Mouse (Mus musculus) limb, embryonic 14.5 days (tissue): ENCODE data around the gene Rbms3. TPM values are rescaled to one million over a fixed set of nuclear protein-coding genes. Genes with fewer than 3 reads are reported as not detected.
A peak's percentile ranks its signal among the peaks of the same experiment; 100 is the strongest.

Experiments used
- ATAC-seq: fragments of 200-750 bp; cut with Nextera tagmentation; 2 replicates; pipeline ENCODE4 v1.8.0; 2017; ENCODE audit warnings: low read depth, moderate number of reproducible peaks, moderate TSS enrichment; ENCODE audit not compliant: low FRiP score
- DNase-seq: peaks from one replicate; pipeline ENCODE4 v3.0.0-alpha.2; 2015; ENCODE audit warnings: low spot score
- H3K27ac ChIP-seq: fragments of 300-500 bp; sonication (generic); replicated peaks from 2 replicates; pipeline ENCODE4 v1.5.1; 2014; ENCODE audit warnings: low read depth, mild to moderate bottlenecking, low read length, moderate library complexity, mixed read lengths
- H3K27me3 ChIP-seq: fragments of 300-500 bp; sonication (generic); 2 replicates; pipeline ENCODE4 v1.6.1; 2014; ENCODE audit warnings: low read length, mixed read lengths; ENCODE audit not compliant: control insufficient read depth, insufficient read depth
- H3K36me3 ChIP-seq: fragments of 300-500 bp; sonication (generic); 2 replicates; pipeline ENCODE4 v1.6.1; 2014; ENCODE audit warnings: mild to moderate bottlenecking, low read length, moderate library complexity, mixed read lengths; ENCODE audit not compliant: control insufficient read depth, insufficient read depth
- H3K4me1 ChIP-seq: fragments of 300-500 bp; sonication (generic); 2 replicates; pipeline ENCODE4 v1.6.1; 2014; ENCODE audit warnings: antibody characterized with exemption, low read length, mixed read lengths; ENCODE audit not compliant: control insufficient read depth, insufficient read depth
- H3K4me2 ChIP-seq: fragments of 300-500 bp; sonication (generic); replicated peaks from 2 replicates; pipeline ENCODE4 v1.6.1; 2014; ENCODE audit warnings: low read depth, mild to moderate bottlenecking, low read length, moderate library complexity; ENCODE audit not compliant: severe bottlenecking
- H3K4me3 ChIP-seq: fragments of 300-500 bp; sonication (generic); replicated peaks from 2 replicates; pipeline ENCODE4 v1.5.1; 2014; ENCODE audit warnings: low read length
- H3K9ac ChIP-seq: fragments of 300-500 bp; sonication (generic); 2 replicates; pipeline ENCODE4 v1.6.1; 2014; ENCODE audit warnings: mild to moderate bottlenecking, low read depth, low read length, moderate library complexity; ENCODE audit not compliant: severe bottlenecking
- H3K9me3 ChIP-seq: fragments of 300-500 bp; sonication (generic); 2 replicates; pipeline ENCODE4 v1.6.1; 2016; ENCODE audit warnings: low read length; ENCODE audit not compliant: control insufficient read depth
- POLR2A ChIP-seq: fragments of 200-500 bp; IDR thresholded peaks from 2 replicates; pipeline ENCODE4 v1.8.0; 2012; ENCODE audit warnings: inconsistent platforms, mild to moderate bottlenecking, moderate library complexity, borderline replicate concordance; ENCODE audit not compliant: insufficient read depth, insufficient read length; ENCODE audit errors: extremely low read depth
- WGBS: fragments of 180-500 bp; shearing (Covaris S2); extraction: QIAGEN DNeasy Blood & Tissue Kit; methylation state at CpG from one replicate; pipeline ENCODE4 v1.1.7; 2014; 5-methylcytosine and 5-hydroxymethylcytosine counted together
- polyA plus RNA-seq, 2 experiments: library from polyadenylated mRNA; depleted of rRNA in 1 of 2; stranded (reverse) in 1 of 2; unstranded in 1 of 2; fragments of >200 nt; fragmentation: Nextera tagmentation in 1 of 2; extraction: Ambion mirVana in 1 of 2; gene quantifications; 2 replicates each; pipeline versions ENCODE4 v1.2.1 to v1.2.3; 2012 to 2014

The Rbms3 gene
- polyA plus RNA-seq, 2 experiments = 42.1 to 94.5 TPM

- 86% methylated on average over 2 of the region's 2 CpGs for WGBS
- H3K4me3 ChIP-seq = no peak overlapping the region
- H3K4me2 ChIP-seq = no peak overlapping the region
- H3K27ac ChIP-seq = no peak overlapping the region
- no peaks in the 10 kb centered on the region for H3K36me3 ChIP-seq
- ATAC-seq = no peak
- H3K9ac ChIP-seq = no peak overlapping the region
- no peak for DNase-seq
- no peak for TF ChIP-seq POLR2A
- H3K4me1 ChIP-seq = peaks cover 20% of the 10 kb centered on the region
- H3K9me3 ChIP-seq = 0 out of 2 replicates have a peak, but pooled peaks cover 6% of the 10 kb centered on the region
- H3K27me3 ChIP-seq = no peaks in the 10 kb centered on the region
Observed at GRCm38 (mm10) chr9:117070616-117071015, 559.1 kb downstream of the Rbms3 start.

- H3K36me3 ChIP-seq = no peaks in the 10 kb centered on the region
- H3K27me3 ChIP-seq = no peaks in the 10 kb centered on the region
- 91% methylated on average over 1 of the region's 1 CpGs for WGBS
- no peak overlapping the region for H3K4me2 ChIP-seq
- H3K9ac ChIP-seq = no peak overlapping the region
- TF ChIP-seq POLR2A = no peak
- no peak for DNase-seq
- 0 out of 2 replicates have a peak, but pooled peaks cover 6% of the 10 kb centered on the region for H3K9me3 ChIP-seq
- ATAC-seq = no peak
- H3K4me3 ChIP-seq = no peak overlapping the region
- H3K27ac ChIP-seq = no peak overlapping the region
- peaks cover 20% of the 10 kb centered on the region for H3K4me1 ChIP-seq
Observed at GRCm38 (mm10) chr9:117069232-117069631, 560.5 kb downstream of the Rbms3 start.

GRCm38 (mm10) chr9:117067703-117068419 is 561.9 kb downstream of the Rbms3 start:
- 84% methylated on average over 11 of the region's 11 CpGs for WGBS
- DNase-seq (peak; percentile 36), ATAC-seq (peak; percentile 32; the same call in 1 of the 2 replicates)
- Histone ChIP-seq H3K27me3 (no peaks in the 10 kb centered on the region), H3K4me3 (no peak overlapping the region), H3K4me2 (no peak overlapping the region), H3K9ac (no peak overlapping the region), H3K9me3 (0 out of 2 replicates have a peak, but pooled peaks cover 6% of the 10 kb centered on the region), H3K4me1 (peaks cover 13% of the 10 kb centered on the region), H3K36me3 (no peaks in the 10 kb centered on the region), H3K27ac (no peak overlapping the region)
- TF ChIP-seq POLR2A = no peak

- WGBS = 85% methylated on average over 3 of the region's 3 CpGs
Observed at GRCm38 (mm10) chr9:117066502-117066901, 563.2 kb downstream of the Rbms3 start.

GRCm38 (mm10) chr9:117065601-117066000 is 564.1 kb downstream of the Rbms3 start:
- H3K4me1 ChIP-seq = peaks cover 3% of the 10 kb centered on the region; the same call in 1 of the 2 replicates
- TF ChIP-seq POLR2A = no peak
- H3K9me3 ChIP-seq = 0 out of 2 replicates have a peak, but pooled peaks cover 6% of the 10 kb centered on the region
- 88% methylated on average over 6 of the region's 6 CpGs for WGBS
- no peak overlapping the region for H3K4me3 ChIP-seq
- no peak overlapping the region for H3K4me2 ChIP-seq
- H3K27me3 ChIP-seq = no peaks in the 10 kb centered on the region
- DNase-seq (no peak), ATAC-seq (no peak)
- no peak overlapping the region for H3K27ac ChIP-seq
- no peaks in the 10 kb centered on the region for H3K36me3 ChIP-seq
- H3K9ac ChIP-seq = no peak overlapping the region

More at GRCm38 (mm10) chr9:117066502-117066901, 563.2 kb downstream of the Rbms3 start:
- TF ChIP-seq POLR2A = no peak
- Histone ChIP-seq H3K4me3 (no peak overlapping the region), H3K9me3 (0 out of 2 replicates have a peak, but pooled peaks cover 6% of the 10 kb centered on the region), H3K27me3 (no peaks in the 10 kb centered on the region), H3K4me1 (peaks cover 3% of the 10 kb centered on the region; the same call in 1 of the 2 replicates), H3K9ac (no peak overlapping the region), H3K36me3 (no peaks in the 10 kb centered on the region), H3K4me2 (no peak overlapping the region), H3K27ac (no peak overlapping the region)
- ATAC-seq (no peak), DNase-seq (no peak)
